Mouse (Mus musculus) retina, embryonic 14.5 days (tissue): ENCODE measurements around the gene Mri1.

Source experiments
- DNase-seq: peaks from one replicate; pipeline ENCODE4 v3.0.0-alpha.2; 2015; ENCODE audit warnings: low spot score

Mri1 gene

DNA sequence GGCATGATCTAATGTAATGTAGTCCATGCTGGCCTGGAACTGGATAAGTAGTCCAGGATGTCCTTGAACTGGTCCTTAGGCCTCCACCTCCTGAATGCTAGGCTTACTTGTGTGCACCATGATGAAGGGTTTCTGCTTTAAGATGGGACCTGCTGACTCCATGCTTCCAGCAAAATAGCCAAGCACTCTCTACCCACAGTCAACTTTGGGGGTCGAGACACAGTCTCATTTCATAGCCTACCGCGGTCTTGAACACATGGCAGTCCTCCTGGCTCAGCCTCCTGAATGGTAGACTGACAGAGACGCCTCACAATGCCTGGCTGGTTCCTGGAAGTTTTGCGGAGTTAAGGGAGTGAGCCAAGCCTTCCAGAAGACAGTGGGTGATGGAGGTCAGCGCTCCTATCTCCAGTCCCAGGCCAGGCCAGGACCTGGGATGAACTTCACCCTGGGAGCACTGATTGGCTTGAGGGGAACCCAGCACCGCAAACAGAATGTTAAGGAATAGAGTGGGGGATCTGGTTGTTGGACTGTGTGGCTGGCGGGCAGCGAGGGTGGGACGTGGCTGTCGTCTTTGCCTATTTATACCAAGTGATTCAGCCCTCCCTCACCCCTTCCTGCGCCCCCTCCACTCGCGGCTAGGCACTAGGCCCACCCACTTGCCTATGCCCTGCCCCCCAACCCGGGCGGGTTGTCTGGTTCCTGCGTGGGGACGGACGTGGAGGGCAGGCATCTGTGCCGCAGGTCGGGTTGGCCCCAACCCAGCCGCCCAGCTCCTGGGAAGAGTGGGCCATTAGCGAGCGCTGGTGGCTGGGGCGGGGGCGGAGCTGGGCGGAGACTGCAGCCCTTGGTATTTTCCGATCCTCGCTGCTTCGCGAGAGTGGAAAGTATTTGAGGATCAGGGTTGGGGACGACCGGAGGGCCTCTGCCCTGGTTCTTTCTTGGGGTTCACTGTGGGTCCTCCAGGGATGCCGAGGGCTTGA is 53.9 kb downstream of the Mri1 start:
- DNase-seq: peak; percentile 59

GRCm38 (mm10) chr8:84202466-84202865 is 54.7 kb downstream of the Mri1 start:
- no peak for DNase-seq

DNA sequence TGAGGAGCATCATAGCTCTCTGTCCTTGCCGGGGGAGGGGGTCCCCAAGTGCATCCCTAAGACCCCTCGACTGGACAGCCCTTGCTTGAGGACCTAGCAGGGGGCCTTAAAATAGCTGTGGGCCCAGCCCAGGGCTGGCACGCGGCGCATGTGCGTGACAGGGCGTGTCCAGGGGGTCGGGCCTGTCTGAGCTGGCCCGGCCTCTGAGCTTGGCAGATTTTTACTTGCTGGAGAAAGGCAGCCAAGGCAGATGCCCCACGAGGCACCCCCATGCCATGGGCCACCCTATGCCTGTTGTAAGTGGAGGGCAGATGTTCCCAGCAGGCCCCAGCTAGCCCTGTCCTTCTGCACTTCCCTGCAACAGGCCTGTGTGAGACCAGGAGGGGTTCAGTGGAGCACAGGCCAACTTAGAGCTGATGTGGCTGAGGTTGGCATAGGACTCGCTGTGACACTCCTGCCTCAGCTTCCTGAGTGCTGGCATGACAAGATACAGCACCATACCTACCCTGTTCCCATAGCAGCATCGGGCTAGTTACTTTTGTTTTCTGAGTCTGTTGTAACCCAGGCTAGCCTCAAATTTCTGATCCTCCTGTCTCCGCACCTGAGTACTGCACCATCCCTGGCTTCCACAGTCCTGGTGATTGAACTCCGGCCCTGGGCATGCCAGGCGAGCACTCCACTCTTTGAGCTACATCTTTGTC is 55.4 kb downstream of the Mri1 start:
- no peak for DNase-seq

DNA sequence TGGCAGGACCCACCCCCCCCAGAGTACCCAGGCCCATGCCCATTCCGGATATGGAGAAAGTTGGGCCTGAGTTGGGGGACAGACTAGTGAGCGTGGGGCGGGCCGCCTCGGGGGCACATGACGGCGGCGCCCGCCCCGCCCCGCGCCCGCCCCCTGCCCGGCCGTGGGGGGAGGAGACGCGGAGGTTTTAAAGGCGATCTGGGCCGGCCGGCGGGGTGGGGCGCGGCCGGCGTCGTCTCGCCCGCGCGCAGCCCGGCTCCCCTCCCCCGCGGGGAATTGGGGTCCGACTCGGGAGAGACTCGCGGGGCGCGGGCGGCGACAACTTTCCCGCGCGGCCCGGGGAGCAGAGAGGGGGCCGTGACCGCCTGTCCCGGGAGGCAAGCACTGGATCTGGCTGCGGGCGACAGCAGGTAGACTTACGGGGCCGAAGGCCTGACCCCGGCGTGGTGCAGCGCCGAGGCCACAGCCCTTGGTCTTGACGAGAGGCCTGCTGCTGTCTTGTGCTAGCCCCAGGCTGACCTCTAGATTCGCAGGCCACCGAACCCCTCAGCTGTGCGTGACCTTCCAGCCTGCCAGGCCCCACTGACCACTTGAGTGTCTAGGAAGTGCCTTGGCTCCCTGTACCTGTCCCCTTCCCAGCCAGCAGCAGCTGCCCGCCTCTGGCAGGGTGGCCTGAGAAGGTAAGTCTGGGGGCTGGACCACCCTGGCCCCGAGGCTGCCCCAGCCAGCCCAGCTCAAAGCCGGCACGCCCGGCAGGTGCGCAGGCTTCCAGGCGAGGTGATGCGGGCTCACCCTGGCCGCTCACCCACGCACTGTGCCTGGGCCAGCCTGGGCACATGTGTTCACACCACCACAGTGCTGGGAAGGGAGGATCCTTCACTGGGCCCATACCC is 56.2 kb downstream of the Mri1 start:
- no peak for DNase-seq

GRCm38 (mm10) chr8:84200126-84200555 is 57.0 kb downstream of the Mri1 start:
- DNase-seq: no peak
